Mouse (Mus musculus) liver, embryonic 14.5 days (tissue): ENCODE data around the gene Ube2s. TPM values are rescaled to one million over a fixed set of nuclear protein-coding genes. Genes with fewer than 3 reads are reported as not detected.

Source experiments
- ATAC-seq: fragments of 200-750 bp; cut with Nextera tagmentation; 2 replicates; pipeline ENCODE4 v1.8.0; 2017; ENCODE audit warnings: moderate number of reproducible peaks, mild to moderate bottlenecking, moderate library complexity; ENCODE audit not compliant: insufficient read depth
- DNase-seq, 3 experiments: peaks; one replicate each; pipeline ENCODE4 v3.0.0-alpha.2; 2012 to 2013; ENCODE audit warnings: low read depth in 3 of 3, low spot score in 3 of 3
- H3K27ac ChIP-seq: fragments of 300-500 bp; sonication (generic); 2 replicates; pipeline ENCODE4 v1.5.1; 2014; ENCODE audit warnings: moderate library complexity, mild to moderate bottlenecking, control low read depth, inconsistent platforms
- H3K27me3 ChIP-seq: fragments of 300-500 bp; sonication (generic); 2 replicates; pipeline ENCODE4 v1.6.1; 2014; ENCODE audit warnings: mild to moderate bottlenecking, low read length, moderate library complexity; ENCODE audit not compliant: control insufficient read depth, insufficient read depth
- H3K36me3 ChIP-seq: fragments of 300-500 bp; sonication (generic); replicated peaks from 2 replicates; pipeline ENCODE4 v1.6.1; 2014; ENCODE audit warnings: low read depth; ENCODE audit not compliant: control insufficient read depth, insufficient read depth
- H3K4me1 ChIP-seq, 2 experiments: fragments of 200-500 bp in 1 of 2; fragments of 300-500 bp in 1 of 2; sonication (generic) in 1 of 2; replicated peaks; 2 replicates each; pipeline ENCODE4 v1.6.1; 2012 to 2014; ENCODE audit warnings: antibody characterized with exemption in 1 of 2, inconsistent platforms in 1 of 2, low read length in 1 of 2; ENCODE audit not compliant: control insufficient read depth in 2 of 2, insufficient read depth in 2 of 2
- H3K4me2 ChIP-seq: fragments of 300-500 bp; sonication (generic); 2 replicates; pipeline ENCODE4 v1.6.1; 2014; ENCODE audit warnings: low read depth, mild to moderate bottlenecking, control low read depth, moderate library complexity
- H3K4me3 ChIP-seq, 2 experiments: fragments of 200-500 bp in 1 of 2; fragments of 300-500 bp in 1 of 2; sonication (generic) in 1 of 2; 2 replicates each; pipeline ENCODE4 v1.5.1; 2012 to 2014; ENCODE audit warnings: low read depth in 2 of 2, low read length in 2 of 2, mild to moderate bottlenecking in 2 of 2, control low read depth in 1 of 2, inconsistent platforms in 1 of 2, moderate library complexity in 1 of 2; ENCODE audit not compliant: insufficient read depth in 1 of 2
- H3K9ac ChIP-seq: fragments of 300-500 bp; sonication (generic); replicated peaks from 2 replicates; pipeline ENCODE4 v1.6.1; 2014; ENCODE audit warnings: mild to moderate bottlenecking, control low read depth, moderate library complexity
- H3K9me3 ChIP-seq: fragments of 300-500 bp; sonication (generic); 2 replicates; pipeline ENCODE4 v1.6.1; 2016; ENCODE audit warnings: low read length, mixed read lengths; ENCODE audit not compliant: control insufficient read depth
- CTCF ChIP-seq: IDR thresholded peaks from 2 replicates; pipeline ENCODE4 v1.5.1; 2016; ENCODE audit warnings: antibody characterized with exemption, low read depth, control low read depth
- EP300 ChIP-seq: IDR thresholded peaks from 2 replicates; pipeline ENCODE4 v1.6.1; 2016; ENCODE audit warnings: antibody characterized with exemption, low read depth
- WGBS: fragments of 180-500 bp; shearing (Covaris S2); extraction: QIAGEN DNeasy Blood & Tissue Kit; methylation state at CpG from one replicate; pipeline ENCODE4 v1.1.7; 2014; ENCODE audit not compliant: insufficient replicate concordance; 5-methylcytosine and 5-hydroxymethylcytosine counted together
- polyA plus RNA-seq, 2 experiments: library from polyadenylated mRNA; depleted of rRNA in 1 of 2; stranded (reverse) in 1 of 2; unstranded in 1 of 2; fragments of >200 nt; fragmentation: Nextera tagmentation in 1 of 2; extraction: Ambion mirVana in 1 of 2; gene quantifications; 2 replicates each; pipeline versions ENCODE4 v1.2.1 to v1.2.3; 2012 to 2014

Gene Ube2s
- polyA plus RNA-seq, 2 experiments = 265 to 295 TPM

DNA sequence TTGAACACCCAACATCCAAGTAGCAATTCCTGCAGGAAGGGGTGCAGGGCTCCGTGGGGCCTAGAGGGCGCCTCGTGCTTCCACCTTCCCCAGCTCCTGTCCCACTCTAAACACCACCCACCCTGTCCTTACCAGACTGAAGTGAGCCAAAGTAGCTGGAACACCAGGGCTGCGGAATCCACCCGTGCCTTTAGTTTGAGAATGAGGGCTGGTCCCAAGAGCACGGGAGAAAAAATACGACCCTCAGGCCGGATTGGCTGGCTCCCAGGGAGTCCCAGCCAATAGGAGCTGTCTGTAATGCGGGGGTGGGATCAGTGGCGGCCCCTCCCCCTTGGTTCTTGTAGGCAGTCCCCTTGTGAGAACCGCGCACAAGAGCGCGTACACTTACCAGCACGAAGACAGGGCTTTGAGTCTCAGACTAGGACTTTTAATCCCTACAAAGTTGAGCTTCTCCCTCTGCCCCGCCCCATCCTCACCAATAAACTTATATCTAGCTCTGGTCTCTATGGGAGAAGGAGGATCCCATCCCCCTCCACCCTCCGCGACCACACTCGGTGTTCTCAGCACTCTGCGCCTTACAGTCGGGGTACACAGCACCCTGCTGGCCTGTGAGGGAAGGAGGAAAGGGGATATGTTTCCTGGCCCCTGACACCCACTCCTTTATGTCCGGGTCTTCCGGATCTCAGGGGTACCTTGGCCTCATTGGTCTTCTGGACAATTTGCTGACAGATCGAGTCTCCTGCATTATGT, 59.4 kb downstream of the Ube2s start, which contains the start of gene Cox6b2:
TSS of gene Cox6b2 (minus strand) at position 274 of the 750 bp plus-strand sequence.
- no peak for TF ChIP-seq EP300
- TF ChIP-seq CTCF = peak; percentile 19
- Histone ChIP-seq H3K27me3 (no peaks in the 10 kb centered on the region), H3K27ac (peak within 1 kb of the TSS; percentile 71), H3K4me1 (peaks cover 36% of the 10 kb centered on the region in 2 experiments), H3K9me3 (no peaks in the 10 kb centered on the region), H3K9ac (peak within 1 kb of the TSS; percentile 58), H3K4me2 (peak within 1 kb of the TSS; percentile 63), H3K4me3 (peak within 1 kb of the TSS; percentile 60 to 75), H3K36me3 (no peaks in the 10 kb centered on the region; the same call in 1 of the 2 replicates)
- DNase-seq (peak; percentile 86 to 91 (median 87)), ATAC-seq (peak; percentile 83)
- 4% methylated on average over 24 of the region's 24 CpGs for WGBS

DNA sequence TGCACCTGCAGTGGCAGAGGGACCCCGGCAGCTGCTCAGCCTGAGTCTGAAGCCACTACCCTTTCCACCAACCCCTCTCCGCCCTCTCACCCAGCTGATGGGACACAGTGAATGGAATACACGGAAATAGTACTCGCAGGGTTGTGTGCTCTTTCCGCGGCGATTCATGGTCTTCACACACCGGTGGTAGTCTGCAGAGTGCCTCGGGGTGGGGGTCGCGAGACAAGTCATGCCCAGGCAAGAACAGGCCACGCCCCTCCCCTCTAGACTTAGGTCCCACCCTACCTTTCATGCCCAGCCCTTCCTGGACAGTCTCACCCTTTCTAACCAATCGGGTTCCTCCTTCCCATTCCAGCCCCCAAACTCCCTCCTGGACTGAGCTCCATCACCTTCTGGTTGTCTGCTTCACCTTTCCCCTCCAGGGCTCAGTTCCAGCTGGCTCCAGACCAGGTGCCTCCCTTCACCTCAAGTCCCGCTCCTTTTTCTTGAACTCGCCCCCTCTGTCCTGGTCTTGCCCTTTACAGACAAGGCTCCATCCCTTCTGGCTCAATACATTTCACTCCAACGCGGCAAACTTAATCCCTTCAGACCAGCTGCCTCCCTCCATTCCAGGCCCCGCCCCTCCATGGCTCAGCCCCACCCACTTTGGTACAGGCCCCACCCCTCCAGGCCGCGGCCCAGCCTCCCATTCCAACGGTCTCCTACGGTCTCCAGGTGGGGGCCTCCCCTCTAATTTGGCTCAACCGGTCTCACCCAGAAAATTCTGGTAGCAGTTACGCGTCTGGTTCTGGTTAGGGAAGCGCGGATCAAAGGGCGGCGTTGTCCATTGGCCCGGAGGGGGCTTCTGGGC, 60.2 kb downstream of the Ube2s start:
- Histone ChIP-seq H3K4me3 (peak overlapping the region; percentile 60 to 75), H3K9ac (peak overlapping the region; percentile 58), H3K27me3 (no peaks in the 10 kb centered on the region), H3K9me3 (no peaks in the 10 kb centered on the region), H3K4me2 (peak overlapping the region; percentile 63), H3K4me1 (peaks cover 42 to 44% of the 10 kb centered on the region in 2 experiments), H3K27ac (peak overlapping the region; percentile 71), H3K36me3 (no peaks in the 10 kb centered on the region; the same call in 1 of the 2 replicates)
- WGBS = 3% methylated on average over 30 of the region's 30 CpGs
- DNase-seq (peak in 2 of 3 experiments; percentile 57 to 73), ATAC-seq (peak; percentile 80)
- TF ChIP-seq EP300 = no peak
- no peak for TF ChIP-seq CTCF

DNA sequence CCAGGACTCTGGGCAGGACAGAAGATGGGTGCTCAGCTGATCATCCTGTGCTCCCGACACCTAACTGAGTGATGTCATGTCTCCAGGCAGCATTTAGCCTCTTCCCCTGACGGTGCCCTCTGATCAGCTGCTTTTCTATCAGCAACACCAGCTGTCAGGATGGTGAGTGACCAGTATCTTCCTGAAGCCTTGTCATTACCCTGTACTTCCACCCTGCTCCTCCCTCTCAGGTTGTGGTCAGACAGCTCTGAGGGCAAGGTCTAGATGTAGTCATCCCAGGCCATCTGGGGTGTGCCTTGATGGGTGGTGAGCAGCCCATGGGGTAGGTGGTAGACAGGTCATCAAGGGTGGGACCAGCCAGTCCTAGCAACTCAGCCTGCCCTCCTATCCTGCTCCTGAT, 63.2 kb downstream of the Ube2s start:
- TF ChIP-seq CTCF (no peak), EP300 (peak; percentile 51; the same call in 1 of the 2 replicates)
- peaks cover 69 to 73% of the 10 kb centered on the region in 2 experiments for H3K4me1 ChIP-seq
- 40% methylated on average over 2 of the region's 2 CpGs for WGBS
- DNase-seq = peak in 1 of 3 experiments; percentile 53
- no peaks in the 10 kb centered on the region for H3K27me3 ChIP-seq
- peak; percentile 9 for ATAC-seq
- no peak overlapping the region for H3K4me3 ChIP-seq
- peak overlapping the region; percentile 97 for H3K27ac ChIP-seq
- peak overlapping the region; percentile 50 for H3K9ac ChIP-seq
- no peaks in the 10 kb centered on the region for H3K9me3 ChIP-seq
- peaks cover 15% of the 10 kb centered on the region for H3K36me3 ChIP-seq
- peak overlapping the region; percentile 95 for H3K4me2 ChIP-seq

DNA sequence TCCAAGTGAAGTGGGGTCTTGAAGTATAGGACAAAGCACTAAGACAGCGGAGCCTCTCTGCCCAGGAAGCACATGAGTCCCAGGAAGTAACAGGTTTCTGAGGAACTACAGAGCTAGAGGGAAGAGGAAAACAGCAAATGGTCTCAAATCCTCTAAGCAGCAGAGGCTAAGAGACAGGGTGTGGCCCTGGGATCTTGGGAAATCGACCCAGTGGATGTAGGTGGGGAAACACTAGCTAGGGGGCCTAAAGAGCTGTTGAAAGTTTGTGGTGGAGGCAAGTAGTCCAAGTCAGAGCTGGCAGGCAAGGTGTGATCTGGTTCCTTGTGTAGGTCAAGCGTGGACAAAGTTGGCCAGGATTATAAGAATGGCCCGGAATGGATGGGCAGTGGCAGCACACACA, 64.1 kb downstream of the Ube2s start:
- Histone ChIP-seq H3K27me3 (no peaks in the 10 kb centered on the region), H3K4me3 (no peak overlapping the region), H3K9ac (peak overlapping the region; percentile 68), H3K4me2 (peak overlapping the region; percentile 95), H3K36me3 (peaks cover 15% of the 10 kb centered on the region), H3K27ac (peak overlapping the region; percentile 97), H3K4me1 (peaks cover 74 to 80% of the 10 kb centered on the region in 2 experiments), H3K9me3 (no peaks in the 10 kb centered on the region)
- DNase-seq (no peak), ATAC-seq (no peak)
- TF ChIP-seq EP300 = no peak
- TF ChIP-seq CTCF = peak; percentile 27
- 67% methylated on average over 4 of the region's 4 CpGs for WGBS
